Mouse (Mus musculus): ENCODE measurements at regions not wholly inside any gene's neighbourhood (a gene's known extent, or its start where the extent isn't known, plus 50 kb on each side); places are given as distances from the start of the nearest gene placed in this dataset.
A peak's percentile ranks its signal among the peaks of the same experiment; 100 is the strongest.

DNA sequence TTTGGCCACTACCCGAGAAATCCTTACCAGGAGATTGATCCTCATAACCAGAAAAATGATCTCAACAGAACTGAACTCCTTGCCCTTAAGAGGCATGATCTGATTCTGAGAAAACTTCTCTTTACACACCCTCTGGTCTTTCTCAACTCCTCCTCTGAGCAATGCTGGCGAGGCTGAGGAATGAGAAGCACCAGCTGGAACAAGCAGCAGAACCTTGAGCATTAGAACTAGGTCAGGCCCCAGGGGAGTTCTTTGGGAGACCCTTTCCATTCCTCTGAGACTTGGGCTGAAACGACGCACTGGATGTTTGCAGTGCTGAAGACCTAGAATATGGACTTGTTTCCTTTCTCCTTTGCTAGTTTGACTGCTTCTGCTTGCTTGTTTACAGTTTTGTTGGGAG, 224.6 kb upstream of the Ar start:
- DNase-seq (ENCODE audit: low spot score), result peak; percentile 4

GRCm38 (mm10) chrX:97924361-97924760, 224.2 kb upstream of the Ar start:
- DNase-seq (ENCODE audit: low spot score), result no peak

- no peak for DNase-seq (ENCODE audit: low spot score)
Observed at GRCm38 (mm10) chrX:97925811-97926210, 222.8 kb upstream of the Ar start.
